Mouse (Mus musculus) T-helper 17 cell (primary cell): ENCODE measurements at regions not wholly inside any gene's neighbourhood (a gene's known extent, or its start where the extent isn't known, plus 50 kb on each side); places are given as distances from the start of the nearest gene placed in this dataset.

Source experiments
- in situ Hi-C, 2 experiments: fragments of 300-600 bp; cut with MboI, MseI; formaldehyde crosslinking; loops; 1 replicate in 1 of 2; 2 replicates in 1 of 2; pipeline ENCODE4 v1.15.1; 2025; ENCODE audit warnings: high pct_unique_total_duplicates in 2 of 2

GRCm38 (mm10) chr13:111136392-111136791 lies 118.4 kb upstream of the Actbl2 start:
- in situ Hi-C loops: no loop called here

- in situ Hi-C loops: loop anchor here in 1 of 2 experiments (10.0 kb wide), 1 partner anchor 258 kb away; no protein-coding TSS in a partner anchor
Measured at GRCm38 (mm10) chr13:111142757-111143420, 111.9 kb upstream of the Actbl2 start.

- in situ Hi-C loops: loop anchor here in 1 of 2 experiments (10.0 kb wide), 1 partner anchor 260 kb away; no protein-coding TSS in a partner anchor
Measured at GRCm38 (mm10) chr13:111144721-111145120, 110.1 kb upstream of the Actbl2 start.

- in situ Hi-C loops: no loop called here
Measured at GRCm38 (mm10) chr13:111157921-111158638, 96.7 kb upstream of the Actbl2 start.

- in situ Hi-C loops: no loop called here
Measured at GRCm38 (mm10) chr13:111159498-111159897, 95.3 kb upstream of the Actbl2 start.

GRCm38 (mm10) chr13:111165538-111165937 lies 89.3 kb upstream of the Actbl2 start:
- in situ Hi-C loops: no loop called here

GRCm38 (mm10) chr13:111170269-111171165 lies 84.3 kb upstream of the Actbl2 start:
- in situ Hi-C loops: loop anchor here in 1 of 2 experiments (10.0 kb wide), 1 partner anchor 1924 kb away; no protein-coding TSS in a partner anchor

- in situ Hi-C loops: loop anchor here in 1 of 2 experiments (10.0 kb wide), 1 partner anchor 1916 kb away; no protein-coding TSS in a partner anchor
Measured at GRCm38 (mm10) chr13:111179186-111179585, 75.6 kb upstream of the Actbl2 start.

- in situ Hi-C loops: no loop called here
Measured at GRCm38 (mm10) chr13:111183293-111183692, 71.5 kb upstream of the Actbl2 start.

GRCm38 (mm10) chr13:111185799-111186198 lies 69.0 kb upstream of the Actbl2 start:
- in situ Hi-C loops: no loop called here

GRCm38 (mm10) chr13:111186833-111187232 lies 68.0 kb upstream of the Actbl2 start:
- in situ Hi-C loops: no loop called here

- in situ Hi-C loops: no loop called here
Measured at GRCm38 (mm10) chr13:111193919-111194318, 60.9 kb upstream of the Actbl2 start.

GRCm38 (mm10) chr13:111194337-111194736 lies 60.5 kb upstream of the Actbl2 start:
- in situ Hi-C loops: no loop called here

- in situ Hi-C loops: no loop called here
Measured at GRCm38 (mm10) chr13:111201532-111201931, 53.3 kb upstream of the Actbl2 start.

- in situ Hi-C loops: no loop called here
Measured at GRCm38 (mm10) chr13:111204580-111205285, 50.1 kb upstream of the Actbl2 start.
